Mouse (Mus musculus) effector memory CD4-positive, alpha-beta T cell, adult 7 months (primary cell): ENCODE results near the gene Heatr9. TPM values are rescaled to one million over a fixed set of nuclear protein-coding genes. Genes with fewer than 3 reads are reported as not detected.

Experiments used
- polyA plus RNA-seq: library from polyadenylated mRNA; unstranded; fragments of 100-300 nt; shearing (Covaris generic); gene quantifications from one replicate; pipeline ENCODE4 v1.2.1, GENCODE M21; 2017

Gene Heatr9
- 1.3 TPM for polyA plus RNA-seq

DNA sequence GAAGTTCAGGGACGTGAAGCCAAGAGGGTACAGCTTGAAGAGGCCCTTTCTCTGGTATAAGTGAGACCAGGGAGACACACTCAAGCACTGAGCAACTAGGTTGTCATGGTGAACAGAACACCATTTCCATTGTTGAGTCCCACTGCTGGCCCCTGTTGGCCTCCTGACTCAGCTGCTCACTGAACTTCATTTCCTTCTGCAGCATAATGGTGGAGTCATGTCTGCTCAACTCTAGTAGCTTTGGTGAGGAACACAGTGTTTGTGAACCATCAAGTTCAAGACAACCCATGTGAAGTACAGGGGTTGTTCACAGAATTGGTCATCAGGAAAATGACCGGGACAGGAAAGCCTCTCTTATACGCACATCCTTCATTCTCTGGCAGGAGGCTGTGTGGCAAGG is at the start of gene Heatr9:
TSS of gene Heatr9 (minus strand) at position 101 of the 400 bp plus-strand sequence.

GRCm38 (mm10) chr11:83530360-83530759 is 8.4 kb upstream of the Heatr9 start, which contains the start of gene Ccl5:
Gene Ccl5 (minus strand): TSS chr11:83530518.

DNA sequence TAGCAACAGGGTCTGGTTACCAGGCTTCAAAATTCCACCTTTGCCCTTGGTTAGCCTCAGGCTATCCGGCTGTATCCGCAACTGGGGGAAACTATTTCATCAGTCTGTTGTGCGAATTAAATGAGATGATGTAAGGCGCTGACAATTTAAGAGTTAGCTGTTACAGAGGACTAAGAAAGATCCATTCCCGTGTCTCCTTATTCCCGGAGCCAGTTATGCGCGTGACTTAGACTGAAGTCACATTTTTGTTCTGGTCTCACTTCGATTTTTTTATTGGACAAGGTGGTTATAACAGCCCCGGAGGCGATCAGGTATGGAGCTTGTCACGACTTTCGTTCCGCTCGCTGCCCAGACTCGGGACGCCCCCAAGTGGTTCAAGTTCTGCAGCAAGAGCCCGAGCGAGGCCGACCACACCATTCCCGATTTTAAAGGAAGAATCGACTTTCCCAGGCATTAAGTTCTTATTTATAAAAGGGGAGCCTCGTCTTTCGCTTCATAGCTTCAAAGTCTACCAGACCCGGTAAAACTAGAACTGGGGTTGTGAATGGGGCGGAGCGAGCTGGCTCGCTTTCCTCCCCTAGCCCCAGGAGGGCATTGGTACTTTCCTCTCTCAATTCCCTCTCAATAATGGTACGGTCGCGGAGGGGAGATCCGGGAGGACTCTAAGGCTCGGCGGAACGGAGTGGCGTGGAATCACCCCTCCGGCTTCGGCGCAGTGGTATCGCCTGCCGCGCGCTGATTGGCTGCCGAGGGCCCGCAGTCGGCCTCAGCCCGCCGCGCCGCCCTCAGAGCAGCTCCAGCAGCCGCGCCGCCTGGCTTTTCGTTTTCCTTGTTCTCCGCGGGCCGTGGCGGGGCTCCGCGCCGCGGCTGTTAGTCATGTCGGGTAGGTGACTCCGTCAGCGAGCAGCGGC is 49.4 kb downstream of the Heatr9 start, which contains the start of gene Taf15:
TSS of gene Taf15 (plus strand) at position 763 of the 911 bp plus-strand sequence.

DNA sequence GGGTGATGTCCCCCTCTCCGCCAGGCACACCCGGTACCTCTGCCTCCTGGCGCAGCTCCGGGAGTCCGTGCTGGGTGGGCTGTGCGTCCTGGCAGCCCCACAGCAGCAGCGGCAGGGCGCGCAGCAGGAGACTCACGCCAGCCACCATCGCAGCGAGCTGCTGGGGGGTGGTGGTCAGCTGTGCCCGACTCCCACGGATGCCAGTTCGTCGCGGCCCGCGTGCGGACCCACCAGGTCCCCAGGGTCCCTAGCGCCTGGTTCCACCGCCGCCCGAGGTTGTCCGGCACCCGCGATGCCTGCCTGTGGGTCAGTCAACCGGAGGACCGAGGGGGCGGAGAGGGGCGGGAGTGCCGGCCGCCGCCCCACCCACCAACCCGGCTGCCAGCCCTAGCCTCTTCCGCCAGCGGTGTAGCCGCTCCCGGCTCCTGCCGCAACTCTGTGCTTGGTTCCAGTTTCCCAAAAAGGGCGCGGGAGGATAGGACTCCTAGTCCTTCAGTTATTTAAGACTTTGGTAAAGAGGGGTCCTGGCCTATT is 59.2 kb downstream of the Heatr9 start, which contains the start of gene Mmp28:
TSS of gene Mmp28 (minus strand) at position 361 of the 534 bp plus-strand sequence.

Other genes with a start within 250 kb of the Heatr9 start
- gene Slfn14, start 235.4 kb downstream of the Heatr9 start, polyA plus RNA-seq = not detected
- 41.8 TPM for gene Ap2b1, start 223.2 kb downstream of the Heatr9 start, polyA plus RNA-seq
- 12.9 TPM for gene Pex12, start 219.6 kb downstream of the Heatr9 start, polyA plus RNA-seq
- not detected for gene Rasl10b, start 113.0 kb downstream of the Heatr9 start, polyA plus RNA-seq
- gene Gas2l2, start 92.7 kb downstream of the Heatr9 start, polyA plus RNA-seq = 0.29 TPM
- gene 1700020L24Rik, start 84.5 kb downstream of the Heatr9 start, polyA plus RNA-seq = 1.1 TPM
- not detected for gene Mmp28, start 59.1 kb downstream of the Heatr9 start, polyA plus RNA-seq
- gene Taf15, start 49.1 kb downstream of the Heatr9 start, polyA plus RNA-seq = 21.3 TPM
- 3,826 TPM for gene Ccl5, start 8.3 kb upstream of the Heatr9 start, polyA plus RNA-seq
- 1.7 TPM for gene Ccl9, start 56.5 kb upstream of the Heatr9 start, polyA plus RNA-seq
- gene Ccl6, start 70.9 kb upstream of the Heatr9 start, polyA plus RNA-seq = not detected
- gene Rpl9-ps1, start 123.4 kb upstream of the Heatr9 start, polyA plus RNA-seq = not detected
- gene Ccl3, start 127.2 kb upstream of the Heatr9 start, polyA plus RNA-seq = 45.8 TPM
- gene Ccl4, start 140.4 kb upstream of the Heatr9 start, polyA plus RNA-seq = 203 TPM
- gene Wfdc17, start 181.8 kb upstream of the Heatr9 start, polyA plus RNA-seq = not detected
- not detected for gene Wfdc18, start 186.8 kb upstream of the Heatr9 start, polyA plus RNA-seq
- gene Wfdc21, start 224.8 kb upstream of the Heatr9 start, polyA plus RNA-seq = not detected
- 24.5 TPM for gene Heatr6, start 231.5 kb upstream of the Heatr9 start, polyA plus RNA-seq